Mouse (Mus musculus) lung, embryonic 16.5 days (tissue): ENCODE results near the gene Rtl5. TPM values are rescaled to one million over a fixed set of nuclear protein-coding genes. Genes with fewer than 3 reads are reported as not detected.

Experiments
- ATAC-seq: fragments of 200-750 bp; cut with Nextera tagmentation; 2 replicates; pipeline ENCODE4 v1.8.0; 2017; ENCODE audit warnings: low read depth, mild to moderate bottlenecking, moderate library complexity
- H3K27ac ChIP-seq: fragments of 300-500 bp; sonication (generic); 2 replicates; pipeline ENCODE4 v1.5.1; 2014; ENCODE audit warnings: mild to moderate bottlenecking, control low read depth, low read length
- H3K27me3 ChIP-seq: fragments of 300-500 bp; sonication (generic); 2 replicates; pipeline ENCODE4 v1.6.1; 2014; ENCODE audit warnings: low read depth, low read length, mixed read lengths; ENCODE audit not compliant: control insufficient read depth, insufficient read depth
- H3K36me3 ChIP-seq: fragments of 300-500 bp; sonication (generic); 2 replicates; pipeline ENCODE4 v1.6.1; 2014; ENCODE audit warnings: low read length; ENCODE audit not compliant: control insufficient read depth, insufficient read depth
- H3K4me1 ChIP-seq: fragments of 300-500 bp; sonication (generic); replicated peaks from 2 replicates; pipeline ENCODE4 v1.6.1; 2014; ENCODE audit warnings: low read length, mixed read lengths; ENCODE audit not compliant: control insufficient read depth, insufficient read depth
- H3K4me2 ChIP-seq: fragments of 300-500 bp; sonication (generic); 2 replicates; pipeline ENCODE4 v1.6.1; 2014; ENCODE audit warnings: low read depth, low read length, control low read depth
- H3K4me3 ChIP-seq: fragments of 300-500 bp; sonication (generic); 2 replicates; pipeline ENCODE4 v1.5.1; 2014; ENCODE audit warnings: mild to moderate bottlenecking, low read length, control low read depth
- H3K9ac ChIP-seq: fragments of 300-500 bp; sonication (generic); 2 replicates; pipeline ENCODE4 v1.6.1; 2014; ENCODE audit warnings: low read length, control low read depth
- H3K9me3 ChIP-seq: fragments of 300-500 bp; sonication (generic); 2 replicates; pipeline ENCODE4 v1.6.1; 2016; ENCODE audit warnings: low read length; ENCODE audit not compliant: control insufficient read depth
- WGBS: fragments of 180-500 bp; shearing (Covaris S2); extraction: QIAGEN DNeasy Blood & Tissue Kit; methylation state at CpG from one replicate; pipeline ENCODE4 v1.1.7; 2014; 5-methylcytosine and 5-hydroxymethylcytosine counted together
- polyA plus RNA-seq: library from polyadenylated mRNA; unstranded; fragments of >200 nt; fragmentation: Nextera tagmentation; extraction: Ambion mirVana; gene quantifications from 2 replicates; pipeline ENCODE4 v1.2.1, GENCODE M21; 2015

The Rtl5 gene
- polyA plus RNA-seq, 1 experiment from 2014 or later: 1.8 TPM

DNA sequence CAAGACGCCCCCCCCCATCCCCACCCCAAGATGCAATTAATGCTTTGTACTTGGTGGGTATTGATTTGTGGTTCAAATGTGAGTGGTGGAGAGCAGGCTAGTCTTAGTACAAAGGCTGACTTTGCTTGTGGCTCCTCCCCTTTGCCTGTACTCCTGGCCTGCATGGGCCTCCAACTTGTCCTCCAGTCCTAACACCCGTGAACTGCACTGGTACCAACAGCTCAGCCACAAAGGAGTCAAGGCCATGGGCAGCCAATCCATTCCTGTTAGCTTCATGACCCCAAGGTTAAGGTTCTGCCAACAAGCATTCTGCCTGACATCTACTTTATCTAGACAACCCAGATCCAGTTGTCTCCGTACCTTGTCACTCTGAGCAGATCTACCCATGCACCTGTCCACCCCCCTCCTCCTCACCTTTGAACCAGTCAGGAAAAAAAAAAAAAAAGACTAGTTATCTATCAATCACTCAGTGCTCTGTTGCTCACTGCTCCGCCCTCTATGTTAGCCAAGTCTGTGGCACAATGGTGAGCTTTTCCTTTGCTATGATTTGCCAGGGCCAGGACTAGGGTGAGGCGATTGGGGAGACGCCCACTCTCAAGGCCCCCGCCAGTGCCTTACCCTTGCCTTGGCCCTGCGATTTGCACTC, 14.8 kb upstream of the Rtl5 start:
- 86% methylated on average over 8 of the region's 8 CpGs for WGBS
- H3K4me3 ChIP-seq: no peak overlapping the region
- no peaks in the 10 kb centered on the region for H3K27me3 ChIP-seq
- H3K9ac ChIP-seq: no peak overlapping the region
- no peak overlapping the region for H3K4me2 ChIP-seq
- H3K4me1 ChIP-seq: no peaks in the 10 kb centered on the region
- no peak for ATAC-seq
- no peaks in the 10 kb centered on the region for H3K9me3 ChIP-seq
- H3K36me3 ChIP-seq: no peaks in the 10 kb centered on the region
- H3K27ac ChIP-seq: no peak overlapping the region

DNA sequence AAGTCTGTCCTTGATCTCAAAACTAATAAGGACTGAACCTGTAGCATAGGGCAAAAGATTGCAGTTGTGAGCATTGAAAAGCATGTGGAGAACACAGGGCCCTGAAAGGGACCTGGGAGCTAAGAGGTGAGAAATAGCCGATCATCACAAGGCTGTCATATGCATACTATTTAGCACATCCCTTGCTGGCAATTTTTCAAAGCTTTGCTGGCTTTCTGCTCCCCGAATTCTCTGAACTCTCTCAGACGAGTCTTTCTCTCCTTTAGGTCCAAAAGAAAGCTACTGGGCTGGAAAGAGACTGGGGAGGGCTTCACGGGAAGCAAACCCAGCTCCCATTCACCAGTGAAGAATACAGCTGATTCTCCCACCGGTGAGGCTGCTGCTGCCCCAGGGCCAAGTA, 11.2 kb upstream of the Rtl5 start:
- H3K36me3 ChIP-seq: no peaks in the 10 kb centered on the region
- H3K4me3 ChIP-seq: no peak overlapping the region
- H3K4me1 ChIP-seq: no peaks in the 10 kb centered on the region
- 45% methylated on average over 5 of the region's 5 CpGs for WGBS
- ATAC-seq: no peak
- no peaks in the 10 kb centered on the region for H3K27me3 ChIP-seq
- no peak overlapping the region for H3K4me2 ChIP-seq
- no peak overlapping the region for H3K27ac ChIP-seq
- no peak overlapping the region for H3K9ac ChIP-seq
- H3K9me3 ChIP-seq: no peaks in the 10 kb centered on the region

- H3K27ac ChIP-seq: no peak overlapping the region
- H3K27me3 ChIP-seq: no peaks in the 10 kb centered on the region
- no peak overlapping the region for H3K4me3 ChIP-seq
- no peaks in the 10 kb centered on the region for H3K36me3 ChIP-seq
- H3K9me3 ChIP-seq: no peaks in the 10 kb centered on the region
- no peak overlapping the region for H3K9ac ChIP-seq
- no peak overlapping the region for H3K4me2 ChIP-seq
- WGBS: 32% methylated on average over 7 of the region's 7 CpGs
- H3K4me1 ChIP-seq: no peaks in the 10 kb centered on the region
- no peak for ATAC-seq
Measured at GRCm38 (mm10) chrX:102081573-102082279, 10.6 kb upstream of the Rtl5 start.

GRCm38 (mm10) chrX:102081076-102081475, 10.0 kb upstream of the Rtl5 start:
- Histone ChIP-seq H3K9me3 (no peaks in the 10 kb centered on the region), H3K4me1 (no peaks in the 10 kb centered on the region), H3K9ac (no peak overlapping the region), H3K36me3 (no peaks in the 10 kb centered on the region), H3K4me2 (no peak overlapping the region), H3K4me3 (no peak overlapping the region), H3K27ac (no peak overlapping the region), H3K27me3 (no peaks in the 10 kb centered on the region)
- no peak for ATAC-seq
- WGBS: 61% methylated on average over 10 of the region's 10 CpGs

DNA sequence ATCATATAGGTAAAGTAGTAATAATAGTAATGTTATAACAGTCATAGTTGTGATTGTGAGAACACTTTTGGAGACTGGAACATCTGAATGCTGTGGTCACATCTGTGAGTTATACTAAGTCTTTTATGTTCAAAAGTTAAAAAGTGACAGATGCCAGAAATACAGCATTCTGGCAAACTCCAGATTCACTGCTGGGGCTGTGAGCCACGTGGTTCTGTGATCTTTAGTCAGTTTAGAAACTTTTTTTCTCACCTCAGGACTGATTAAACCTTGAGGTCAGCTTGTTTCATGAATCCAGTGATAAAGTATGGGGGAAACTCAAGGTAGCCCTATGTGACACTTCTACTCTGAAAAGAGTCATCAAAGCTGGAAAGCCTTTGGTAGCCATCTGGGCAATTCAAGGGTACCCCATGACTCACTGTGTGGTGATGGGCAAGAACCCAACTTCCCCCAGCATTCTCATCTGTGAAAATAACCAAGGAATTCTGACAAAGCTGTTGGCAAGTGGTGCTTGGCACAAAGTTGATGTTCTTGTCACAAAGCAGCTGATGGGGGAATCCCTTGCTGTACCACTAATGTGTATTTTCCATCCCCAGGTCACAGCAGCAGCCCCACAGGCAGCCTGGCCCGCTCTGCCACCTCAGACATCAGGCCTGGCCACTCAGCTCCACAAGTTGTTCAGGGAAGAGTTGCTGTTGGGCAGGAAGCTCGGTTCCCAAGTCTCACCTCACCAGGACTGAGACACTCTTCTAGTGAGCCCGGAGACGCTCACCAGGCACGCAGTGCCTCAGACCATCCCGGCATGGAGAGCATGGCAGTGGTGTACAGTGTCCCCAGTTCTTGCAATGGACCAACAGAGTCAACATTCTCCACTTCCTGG, 6.0 kb upstream of the Rtl5 start:
- H3K4me2 ChIP-seq: no peak overlapping the region
- 86% methylated on average over 7 of the region's 7 CpGs for WGBS
- no peak for ATAC-seq

GRCm38 (mm10) chrX:102075158-102075557, 4.1 kb upstream of the Rtl5 start:
- WGBS: 86% methylated on average over 4 of the region's 4 CpGs
- no peaks in the 10 kb centered on the region for H3K36me3 ChIP-seq
- no peaks in the 10 kb centered on the region for H3K9me3 ChIP-seq
- ATAC-seq: no peak
- no peak overlapping the region for H3K9ac ChIP-seq
- no peaks in the 10 kb centered on the region for H3K27me3 ChIP-seq
- H3K4me1 ChIP-seq: no peaks in the 10 kb centered on the region
- H3K4me2 ChIP-seq: no peak overlapping the region
- H3K27ac ChIP-seq: no peak overlapping the region
- no peak overlapping the region for H3K4me3 ChIP-seq

More for the DNA sequence above, 6.0 kb upstream of the Rtl5 start:
- Histone ChIP-seq H3K9ac (no peak overlapping the region), H3K36me3 (no peaks in the 10 kb centered on the region), H3K4me3 (no peak overlapping the region), H3K4me1 (no peaks in the 10 kb centered on the region), H3K9me3 (no peaks in the 10 kb centered on the region), H3K27me3 (no peaks in the 10 kb centered on the region), H3K27ac (no peak overlapping the region)

DNA sequence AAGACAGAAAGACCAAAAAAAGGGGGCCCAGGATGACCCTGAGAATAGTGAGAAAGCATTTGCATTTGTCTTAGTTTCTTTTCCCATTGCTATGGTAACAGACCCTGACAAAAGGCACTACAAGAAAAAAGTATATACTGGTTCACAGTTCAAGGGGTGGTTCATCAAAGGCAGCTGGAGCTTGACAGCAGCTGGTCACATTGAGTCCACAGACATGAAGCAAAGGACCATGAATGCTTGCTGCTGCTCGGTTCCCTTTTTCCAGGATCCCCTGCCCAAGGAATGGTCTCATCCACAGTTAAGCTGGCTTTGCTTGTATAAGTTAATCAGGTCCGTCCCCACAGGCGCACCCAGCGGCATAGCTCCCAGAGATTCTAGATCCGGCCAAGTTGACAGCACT, 3.3 kb upstream of the Rtl5 start:
- Histone ChIP-seq H3K4me2 (no peak overlapping the region), H3K36me3 (no peaks in the 10 kb centered on the region), H3K27me3 (no peaks in the 10 kb centered on the region), H3K9ac (no peak overlapping the region), H3K9me3 (no peaks in the 10 kb centered on the region), H3K4me3 (no peak overlapping the region), H3K4me1 (no peaks in the 10 kb centered on the region), H3K27ac (no peak overlapping the region)
- no peak for ATAC-seq
- 71% methylated on average over 5 of the region's 5 CpGs for WGBS

GRCm38 (mm10) chrX:102073605-102074325, 2.7 kb upstream of the Rtl5 start:
- Histone ChIP-seq H3K9me3 (no peaks in the 10 kb centered on the region), H3K4me1 (no peaks in the 10 kb centered on the region), H3K27ac (no peak overlapping the region), H3K9ac (no peak overlapping the region), H3K27me3 (no peaks in the 10 kb centered on the region), H3K4me3 (no peak overlapping the region), H3K4me2 (no peak overlapping the region), H3K36me3 (no peaks in the 10 kb centered on the region)
- ATAC-seq: no peak
- 85% methylated on average over 14 of the region's 14 CpGs for WGBS
